Mouse (Mus musculus): ENCODE results near the gene Tec. TPM values are rescaled to one million over a fixed set of nuclear protein-coding genes. Genes with fewer than 3 reads are reported as not detected.

Tec gene
- 7.8 and 7.9 TPM in 2 replicates for polyA plus RNA-seq (2014; fragmentation: Nextera tagmentation; extraction: Ambion mirVana)

DNA sequence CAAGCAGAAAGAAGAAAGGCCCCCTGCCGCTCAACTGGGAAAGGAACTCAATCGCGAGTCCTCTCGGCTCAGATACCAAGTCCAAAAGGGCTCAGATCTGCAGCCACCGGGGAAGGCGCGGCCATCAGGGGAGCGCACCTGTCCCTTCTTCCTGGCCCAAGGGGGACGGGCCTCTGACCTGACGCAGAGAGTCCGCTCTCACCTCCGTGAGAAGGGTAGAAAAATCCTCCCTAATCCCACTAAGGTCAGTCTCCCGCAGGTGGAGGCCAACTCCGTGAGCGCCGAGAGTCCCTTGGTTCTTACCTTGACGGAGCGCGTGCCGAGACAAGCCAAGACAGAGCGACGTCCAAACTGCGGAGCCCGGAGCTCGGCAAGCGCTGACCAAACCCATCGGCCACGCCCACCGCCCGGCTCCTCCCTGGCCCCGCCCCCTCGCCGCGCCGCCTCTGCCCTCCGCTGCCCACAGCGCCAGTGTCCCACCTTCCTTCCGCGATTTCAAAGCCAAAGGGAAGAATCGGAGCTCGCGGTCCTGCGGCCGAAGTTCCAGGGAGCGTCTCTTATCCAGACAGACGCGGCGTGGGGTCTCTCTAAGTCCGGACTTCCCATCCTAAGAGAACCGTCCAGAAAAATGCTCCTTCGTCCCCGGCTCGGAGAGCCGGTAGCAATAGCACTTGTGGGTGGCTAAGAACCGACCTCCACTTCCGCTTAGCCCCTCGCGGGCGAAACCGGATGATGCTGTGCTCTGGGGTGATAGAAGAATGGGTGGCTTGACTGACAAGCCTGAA is at the start of gene Tec:
Gene Tec (minus strand): TSS at position 393 of the 785 bp plus-strand sequence.
- H3K27ac ChIP-seq (replicated peaks; ENCODE audit: low read depth, low read length), result no peak within 1 kb of the TSS
- WGBS, result under 1% methylated on average over 44 of the region's 60 CpGs
- DNase-seq (ENCODE audit: low spot score) (peak; percentile 86), ATAC-seq (ENCODE audit: low read depth) (peak; percentile 95)
- peak within 1 kb of the TSS; percentile 55 for H3K4me3 ChIP-seq (ENCODE audit: low read depth, low read length)
- H3K36me3 ChIP-seq (ENCODE audit: control insufficient read depth, insufficient read depth, low read length), result no peaks in the 10 kb centered on the region
- peak within 1 kb of the TSS; percentile 54 for H3K9ac ChIP-seq (ENCODE audit: low read depth, low read length)
- peaks cover 18% of the 10 kb centered on the region for H3K27me3 ChIP-seq (replicated peaks; ENCODE audit: control insufficient read depth, insufficient read depth, low read length)
- peak within 1 kb of the TSS; percentile 96 for H3K4me2 ChIP-seq (ENCODE audit: low read depth, low read length)
- 0 out of 2 replicates have a peak, but pooled peaks cover 6% of the 10 kb centered on the region for H3K9me3 ChIP-seq (ENCODE audit: control insufficient read depth, low read length)
- 0 out of 2 replicates have a peak, but pooled peaks cover 3% of the 10 kb centered on the region for H3K4me1 ChIP-seq (ENCODE audit: control insufficient read depth, insufficient read depth, low read length)

DNA sequence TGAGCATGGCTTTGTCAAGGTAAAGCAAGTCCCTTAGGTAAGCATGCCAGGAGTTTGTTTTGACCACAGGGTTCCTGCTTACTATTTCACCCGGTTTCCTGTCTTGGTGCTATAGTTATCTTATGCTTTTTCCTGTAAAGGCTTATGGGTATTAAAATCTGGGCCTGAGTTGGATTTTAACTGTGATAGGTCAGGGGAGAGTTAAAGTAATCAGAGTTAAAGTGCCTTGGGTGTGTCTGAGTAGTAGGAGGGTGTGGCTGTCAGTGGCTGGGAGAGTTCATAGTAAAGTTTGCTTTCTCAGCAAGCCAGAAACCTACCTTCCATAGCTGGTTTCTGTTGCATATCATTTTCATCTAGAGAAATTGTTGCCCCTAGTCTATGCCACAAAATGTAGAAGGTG is 48.6 kb upstream of the Tec start:
- H3K4me1 ChIP-seq (ENCODE audit: control insufficient read depth, insufficient read depth, low read length), result peaks cover 30% of the 10 kb centered on the region
- H3K27ac ChIP-seq (replicated peaks; ENCODE audit: low read depth, low read length), result no peak overlapping the region
- no peaks in the 10 kb centered on the region for H3K27me3 ChIP-seq (replicated peaks; ENCODE audit: control insufficient read depth, insufficient read depth, low read length)
- H3K9me3 ChIP-seq (ENCODE audit: control insufficient read depth, low read length), result no peaks in the 10 kb centered on the region
- WGBS, result 25% methylated on average over 1 of the region's 1 CpGs
- H3K4me2 ChIP-seq (ENCODE audit: low read depth, low read length), result peak overlapping the region; percentile 84
- ATAC-seq (ENCODE audit: low read depth), result no peak
- H3K9ac ChIP-seq (ENCODE audit: low read depth, low read length), result peak overlapping the region; percentile 98; the same call in 1 of the 2 replicates
- 0 out of 2 replicates have a peak overlapping the region, but pooled peaks have one; percentile 99 for H3K4me3 ChIP-seq (ENCODE audit: low read depth, low read length)
- 0 out of 2 replicates have a peak, but pooled peaks cover 4% of the 10 kb centered on the region for H3K36me3 ChIP-seq (ENCODE audit: control insufficient read depth, insufficient read depth, low read length)
- no peak for DNase-seq (ENCODE audit: low spot score)

DNA sequence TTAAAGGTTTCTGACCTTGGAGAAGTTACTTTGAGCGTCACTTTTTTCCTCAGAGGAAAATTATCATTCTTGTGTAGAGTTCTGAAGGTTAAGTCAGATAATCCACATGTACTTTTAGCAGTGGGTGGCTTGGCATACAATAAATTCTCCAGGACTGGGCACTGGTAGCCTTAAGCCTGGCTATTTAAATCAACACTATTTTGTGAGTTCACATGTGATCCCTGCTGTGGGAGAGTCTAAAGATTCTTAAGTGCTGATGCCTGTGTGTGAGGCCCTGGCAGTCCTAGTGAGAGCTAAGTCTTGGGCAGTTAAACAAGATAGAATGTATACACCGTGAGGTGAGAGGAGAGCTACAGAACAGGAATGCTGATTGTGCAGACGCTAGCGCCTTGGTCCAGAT is 47.8 kb upstream of the Tec start:
- 38% methylated on average over 4 of the region's 4 CpGs for WGBS
- peak overlapping the region; percentile 98 for H3K9ac ChIP-seq (ENCODE audit: low read depth, low read length)
- peak overlapping the region; percentile 99 for H3K4me3 ChIP-seq (ENCODE audit: low read depth, low read length)
- DNase-seq (ENCODE audit: low spot score), result no peak
- no peaks in the 10 kb centered on the region for H3K27me3 ChIP-seq (replicated peaks; ENCODE audit: control insufficient read depth, insufficient read depth, low read length)
- ATAC-seq (ENCODE audit: low read depth), result no peak
- peaks cover 30% of the 10 kb centered on the region for H3K4me1 ChIP-seq (ENCODE audit: control insufficient read depth, insufficient read depth, low read length)
- peak overlapping the region; percentile 99; the same call in 1 of the 2 replicates for H3K27ac ChIP-seq (replicated peaks; ENCODE audit: low read depth, low read length)
- peak overlapping the region; percentile 84 for H3K4me2 ChIP-seq (ENCODE audit: low read depth, low read length)
- no peaks in the 10 kb centered on the region for H3K9me3 ChIP-seq (ENCODE audit: control insufficient read depth, low read length)
- H3K36me3 ChIP-seq (ENCODE audit: control insufficient read depth, insufficient read depth, low read length), result no peaks in the 10 kb centered on the region

DNA sequence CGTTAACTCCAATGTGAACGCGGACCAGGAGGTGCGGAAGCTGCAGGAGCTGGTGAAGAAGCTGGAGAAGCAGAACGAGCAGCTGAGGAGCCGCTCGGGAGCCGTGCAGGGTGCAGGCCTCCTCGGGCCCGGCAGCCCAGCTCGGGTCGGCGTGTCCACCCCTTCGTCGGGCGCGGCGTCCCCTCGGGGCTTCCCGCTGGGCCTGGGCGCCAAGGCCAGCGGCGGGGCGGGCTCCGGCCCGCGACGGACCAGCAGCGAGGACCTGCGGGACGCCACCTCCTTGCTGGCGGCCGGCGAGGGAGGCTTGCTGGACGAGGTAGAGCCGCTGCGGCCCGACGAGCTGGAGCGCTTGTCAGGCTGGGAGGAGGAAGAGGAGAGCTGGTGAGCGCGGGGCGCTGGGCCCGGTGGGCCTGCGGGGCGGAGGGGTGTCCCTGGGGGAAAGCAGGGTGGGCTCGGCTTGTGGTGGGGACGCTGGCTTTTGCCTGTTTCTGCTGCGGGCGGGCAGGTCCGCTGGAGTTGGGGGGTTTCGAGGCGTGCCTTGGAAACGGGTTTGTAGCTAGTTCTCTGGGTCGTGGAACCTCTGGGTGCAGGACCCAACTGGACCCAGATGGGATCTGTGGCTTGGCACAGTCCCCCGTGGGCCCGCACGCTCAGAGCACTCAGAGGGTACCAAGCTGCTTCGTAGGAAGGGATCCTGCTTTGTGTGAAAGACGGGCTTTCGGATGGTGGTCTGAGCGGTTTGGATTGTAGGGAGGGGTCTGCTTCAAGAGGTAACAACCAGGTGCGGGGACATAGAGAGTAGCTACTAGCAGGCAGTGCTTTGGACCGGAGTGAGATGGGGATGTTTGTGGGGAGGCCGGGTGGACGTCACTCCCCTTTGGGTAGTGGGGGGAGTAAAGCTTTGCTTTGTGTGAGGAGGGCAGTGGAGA is 46.6 kb upstream of the Tec start:
- Histone ChIP-seq H3K27ac (replicated peaks; ENCODE audit: low read depth, low read length) (peak overlapping the region; percentile 99), H3K36me3 (ENCODE audit: control insufficient read depth, insufficient read depth, low read length) (no peaks in the 10 kb centered on the region), H3K4me3 (ENCODE audit: low read depth, low read length) (peak overlapping the region; percentile 99), H3K9me3 (ENCODE audit: control insufficient read depth, low read length) (no peaks in the 10 kb centered on the region), H3K4me1 (ENCODE audit: control insufficient read depth, insufficient read depth, low read length) (peaks cover 30% of the 10 kb centered on the region), H3K4me2 (ENCODE audit: low read depth, low read length) (peak overlapping the region; percentile 84), H3K27me3 (replicated peaks; ENCODE audit: control insufficient read depth, insufficient read depth, low read length) (no peaks in the 10 kb centered on the region), H3K9ac (ENCODE audit: low read depth, low read length) (peak overlapping the region; percentile 98)
- ATAC-seq (ENCODE audit: low read depth) (peak; percentile 48), DNase-seq (ENCODE audit: low spot score) (peak; percentile 42)
- under 1% methylated on average over 35 of the region's 66 CpGs for WGBS

DNA sequence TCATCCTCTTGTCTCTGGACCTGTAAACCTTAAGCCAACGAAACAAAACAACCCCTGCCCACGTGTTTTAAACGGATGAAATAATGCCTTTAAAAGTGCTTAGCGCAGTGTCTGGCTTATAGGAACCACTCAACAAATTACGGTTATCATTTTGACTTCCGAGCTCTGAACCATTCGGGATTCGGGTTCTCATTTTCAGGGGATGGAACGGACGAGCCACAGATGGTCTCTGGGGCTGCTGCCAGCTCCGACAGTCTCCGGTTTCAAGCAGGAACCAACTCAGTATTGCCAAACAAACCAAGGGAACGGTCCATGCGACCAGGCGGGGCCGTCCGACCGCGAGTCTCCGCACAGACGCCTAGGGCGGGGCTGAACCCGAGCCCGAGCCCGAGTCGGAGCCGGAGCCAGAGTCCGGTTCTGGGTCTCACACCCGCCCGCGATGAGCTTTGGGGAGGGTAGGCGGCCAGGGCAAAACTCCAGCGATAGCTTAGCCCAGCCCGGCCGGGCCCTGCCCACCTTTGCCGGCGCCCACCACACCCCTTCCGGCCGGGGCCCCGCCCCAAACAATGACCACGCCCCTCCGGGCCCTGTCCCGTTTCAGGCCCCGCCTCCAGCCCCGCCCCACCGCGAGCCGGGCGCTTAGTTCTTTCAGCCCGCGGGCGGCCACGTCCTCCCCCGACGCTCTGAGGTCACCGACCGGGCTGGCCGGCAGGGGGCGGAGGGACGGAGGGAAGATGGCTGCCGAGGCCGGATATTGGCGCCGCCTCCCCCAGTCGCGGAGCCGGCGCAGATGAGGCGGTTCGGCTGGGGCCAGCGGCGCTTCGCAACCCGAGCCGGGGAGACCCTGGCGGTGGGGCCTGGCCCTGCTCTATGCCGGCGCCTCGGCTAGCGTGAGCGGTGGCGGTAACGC is 45.6 kb upstream of the Tec start, which contains the start of gene Slain2:
Gene Slain2 (plus strand): TSS at position 657 of the 910 bp plus-strand sequence.
- Histone ChIP-seq H3K9me3 (ENCODE audit: control insufficient read depth, low read length) (no peaks in the 10 kb centered on the region), H3K9ac (ENCODE audit: low read depth, low read length) (peak within 1 kb of the TSS; percentile 98)
- under 1% methylated on average over 50 of the region's 83 CpGs for WGBS

DNA sequence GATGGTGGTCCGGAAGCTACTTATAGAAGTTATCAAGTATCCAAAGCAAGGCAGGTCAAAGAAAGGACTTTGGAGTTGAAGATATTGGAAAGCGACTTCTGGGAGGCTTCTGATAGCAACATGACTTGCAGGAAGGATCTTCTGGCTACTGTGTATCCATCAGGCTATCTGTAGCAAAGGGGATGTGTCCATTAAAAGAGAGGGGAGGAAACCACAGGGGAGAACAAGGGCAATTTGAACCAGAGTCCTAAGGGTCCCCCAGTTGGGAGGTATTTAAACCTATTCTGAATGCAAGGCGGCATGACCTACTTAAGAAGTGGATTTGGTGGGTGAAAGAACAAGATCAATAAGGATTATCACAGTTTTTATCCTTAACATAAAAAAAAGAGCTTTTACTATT is 43.0 kb upstream of the Tec start:
- no peak for ATAC-seq (ENCODE audit: low read depth)
- peaks cover 17% of the 10 kb centered on the region for H3K4me1 ChIP-seq (ENCODE audit: control insufficient read depth, insufficient read depth, low read length)
- H3K27ac ChIP-seq (replicated peaks; ENCODE audit: low read depth, low read length), result no peak overlapping the region
- no peaks in the 10 kb centered on the region for H3K27me3 ChIP-seq (replicated peaks; ENCODE audit: control insufficient read depth, insufficient read depth, low read length)
- no peak overlapping the region for H3K9ac ChIP-seq (ENCODE audit: low read depth, low read length)
- H3K4me2 ChIP-seq (ENCODE audit: low read depth, low read length), result no peak overlapping the region
- WGBS, result 88% methylated on average over 3 of the region's 3 CpGs
- no peak overlapping the region for H3K4me3 ChIP-seq (ENCODE audit: low read depth, low read length)
- DNase-seq (ENCODE audit: low spot score), result no peak
- no peaks in the 10 kb centered on the region for H3K9me3 ChIP-seq (ENCODE audit: control insufficient read depth, low read length)
- H3K36me3 ChIP-seq (ENCODE audit: control insufficient read depth, insufficient read depth, low read length), result no peaks in the 10 kb centered on the region

More for the DNA sequence above, 45.6 kb upstream of the Tec start, which contains the start of gene Slain2:
- Histone ChIP-seq H3K4me3 (ENCODE audit: low read depth, low read length) (peak within 1 kb of the TSS; percentile 99), H3K27me3 (replicated peaks; ENCODE audit: control insufficient read depth, insufficient read depth, low read length) (no peaks in the 10 kb centered on the region), H3K4me1 (ENCODE audit: control insufficient read depth, insufficient read depth, low read length) (peaks cover 30% of the 10 kb centered on the region), H3K4me2 (ENCODE audit: low read depth, low read length) (peak within 1 kb of the TSS; percentile 84), H3K36me3 (ENCODE audit: control insufficient read depth, insufficient read depth, low read length) (no peaks in the 10 kb centered on the region), H3K27ac (replicated peaks; ENCODE audit: low read depth, low read length) (peak within 1 kb of the TSS; percentile 99)
- DNase-seq (ENCODE audit: low spot score) (peak; percentile 97), ATAC-seq (ENCODE audit: low read depth) (peak; percentile 96)

DNA sequence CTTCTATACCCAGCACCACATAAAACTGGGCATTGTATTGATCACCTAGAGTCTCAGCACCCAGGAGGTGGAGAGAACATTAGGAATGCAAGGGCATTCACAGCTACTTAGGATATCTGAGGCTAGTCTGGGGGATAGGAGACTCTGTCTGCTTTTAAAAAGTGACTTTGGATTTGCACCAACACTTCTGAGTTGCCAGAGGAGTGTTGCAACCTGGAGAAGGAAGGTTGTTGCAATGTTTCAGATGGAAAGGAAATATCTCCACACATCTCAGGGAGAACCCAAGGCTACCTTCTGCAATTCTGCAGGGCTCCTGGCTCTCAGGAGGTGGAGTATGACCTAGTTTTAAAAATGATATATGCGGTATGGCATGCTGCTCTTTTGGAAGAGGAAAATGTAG is 42.1 kb upstream of the Tec start:
- 90% methylated on average over 1 of the region's 1 CpGs for WGBS
- Histone ChIP-seq H3K27me3 (replicated peaks; ENCODE audit: control insufficient read depth, insufficient read depth, low read length) (no peaks in the 10 kb centered on the region), H3K36me3 (ENCODE audit: control insufficient read depth, insufficient read depth, low read length) (no peaks in the 10 kb centered on the region), H3K27ac (replicated peaks; ENCODE audit: low read depth, low read length) (no peak overlapping the region), H3K9me3 (ENCODE audit: control insufficient read depth, low read length) (no peaks in the 10 kb centered on the region), H3K9ac (ENCODE audit: low read depth, low read length) (no peak overlapping the region), H3K4me3 (ENCODE audit: low read depth, low read length) (no peak overlapping the region), H3K4me2 (ENCODE audit: low read depth, low read length) (no peak overlapping the region), H3K4me1 (ENCODE audit: control insufficient read depth, insufficient read depth, low read length) (peaks cover 9% of the 10 kb centered on the region; the same call in 1 of the 2 replicates)
- ATAC-seq (ENCODE audit: low read depth) (no peak), DNase-seq (ENCODE audit: low spot score) (no peak)
